Mouse (Mus musculus) common myeloid progenitor, adult 5-6 weeks (primary cell): Measurements from ENCODE around the gene Map9. TPM values are rescaled to one million over a fixed set of nuclear protein-coding genes. Genes with fewer than 3 reads are reported as not detected.
"Not testable (repeated sequence)": the region's sequence is repeated elsewhere in the genome, so short reads cannot be mapped to it uniquely, and the experiment has no call there.

Experiments used
- ATAC-seq: replicated peaks from 2 replicates; pipeline ENCODE4 v1.8.0; 2016; ENCODE audit warnings: low read depth, mild to moderate bottlenecking, moderate TSS enrichment, inconsistent platforms; ENCODE audit not compliant: poor library complexity, severe bottlenecking
- total RNA-seq: library from RNA; stranded (forward); fragments of 200-1000, 187-1606 nt; gene quantifications from 2 replicates; pipeline ENCODE4 v1.2.3, GENCODE M21; 2017

Gene Map9
- 1.1 and 33.4 TPM in 2 replicates for total RNA-seq

DNA sequence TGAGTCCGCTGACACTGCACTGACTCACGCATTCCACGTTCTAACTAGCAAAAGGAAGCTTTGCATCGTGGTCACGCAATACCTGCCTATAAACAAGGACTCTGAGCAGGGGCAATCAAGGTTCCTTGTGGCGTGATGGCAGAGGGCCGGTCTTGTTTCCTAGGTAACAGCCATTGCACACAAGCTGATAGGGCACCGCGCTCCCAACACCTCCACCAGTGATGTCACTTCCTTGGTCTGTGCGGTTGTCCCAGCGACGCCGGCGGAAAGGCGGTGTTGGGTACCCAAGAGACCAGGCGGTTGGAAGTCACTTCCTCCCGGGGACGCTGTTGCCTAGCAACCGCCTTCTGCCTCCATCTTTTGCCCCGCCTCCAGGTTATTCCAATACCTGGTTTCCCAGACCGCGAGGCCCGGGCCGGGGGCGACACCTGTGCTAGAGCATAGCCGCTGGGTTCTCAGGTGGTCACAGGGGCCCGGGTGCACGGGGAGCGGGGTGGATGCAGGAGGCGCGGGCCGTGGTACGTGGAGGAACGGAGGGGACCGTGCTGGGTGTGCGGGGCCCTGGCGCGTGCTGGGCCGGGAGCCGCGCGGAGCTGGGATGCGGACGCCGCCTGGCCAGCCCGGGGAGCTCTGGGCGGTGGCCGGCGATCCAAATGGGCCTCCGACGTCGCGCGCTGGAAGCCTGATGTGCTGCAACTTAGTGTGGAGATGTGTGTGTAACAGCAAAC lies at the start of gene Map9:
TSS of gene Map9 (plus strand) at position 248 of the 728 bp plus-strand sequence.
- peak; percentile 98 for ATAC-seq

- no peak for ATAC-seq
These were observed 42.1 kb upstream of the Map9 start for GRCm38 (mm10) chr3:82315728-82316127.

GRCm38 (mm10) chr3:82326736-82327135 lies 31.1 kb upstream of the Map9 start:
- not testable (repeated sequence) for ATAC-seq

DNA sequence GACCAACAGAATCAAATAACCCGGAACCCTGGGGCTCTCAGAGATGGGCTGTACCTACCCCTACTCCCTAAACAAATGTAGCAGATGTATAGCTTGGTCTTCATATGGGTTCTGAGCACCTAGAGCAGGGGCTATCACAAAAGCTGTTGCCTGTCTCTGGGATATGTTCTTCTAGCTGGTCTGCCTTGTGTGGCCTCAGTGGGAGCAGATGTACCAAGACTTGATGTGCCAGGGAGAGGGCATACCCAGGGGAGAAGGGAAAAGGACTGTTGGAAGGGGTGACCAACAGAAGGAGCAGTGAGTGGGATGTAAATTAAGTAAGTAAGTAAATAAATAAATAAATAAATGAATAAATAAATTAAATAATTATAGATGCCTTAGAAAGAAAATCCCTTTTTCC lies 25.8 kb upstream of the Map9 start:
- no peak for ATAC-seq

GRCm38 (mm10) chr3:82332536-82332935 lies 25.3 kb upstream of the Map9 start:
- no peak for ATAC-seq

DNA sequence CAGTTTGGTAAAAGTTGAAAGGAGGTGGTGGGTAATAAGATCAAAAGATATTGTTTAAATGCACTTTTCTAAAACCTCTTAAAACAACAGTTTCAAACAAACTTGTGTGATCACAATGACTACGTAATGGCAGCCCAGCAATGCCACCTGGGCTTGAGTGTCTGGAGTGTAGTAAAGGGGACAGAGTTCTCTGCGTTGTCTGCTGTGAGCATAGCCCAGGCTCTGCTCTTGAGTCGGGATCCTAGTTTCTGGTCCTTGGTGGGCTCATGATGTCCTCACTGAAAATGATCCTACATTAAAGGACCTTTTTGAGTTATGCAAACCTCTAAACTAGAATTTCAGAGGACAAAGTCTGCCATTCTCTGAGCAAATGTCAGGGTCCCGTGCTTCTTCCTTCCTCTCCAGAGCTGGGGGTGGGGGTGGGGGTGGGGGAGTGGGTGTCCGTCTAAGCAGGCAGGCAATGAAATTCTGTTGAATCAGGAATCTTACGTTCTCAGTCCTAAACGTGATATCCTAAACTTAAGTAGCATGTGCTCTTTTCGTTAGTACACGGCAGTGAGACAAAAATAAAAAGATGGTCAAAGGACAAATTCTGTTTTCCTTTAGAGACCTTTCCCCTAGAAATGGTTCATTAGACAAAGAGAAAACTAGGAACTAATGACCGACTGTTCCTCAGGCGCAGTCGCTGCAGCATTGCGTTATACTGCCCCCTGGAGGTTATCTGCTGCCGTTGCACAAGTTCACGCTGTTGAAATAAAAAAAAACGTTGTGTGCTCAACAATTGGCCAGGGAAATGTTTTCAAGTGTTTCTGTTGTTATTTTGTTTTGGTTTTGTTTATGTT lies 24.5 kb upstream of the Map9 start:
- ATAC-seq, result peak; percentile 98

DNA sequence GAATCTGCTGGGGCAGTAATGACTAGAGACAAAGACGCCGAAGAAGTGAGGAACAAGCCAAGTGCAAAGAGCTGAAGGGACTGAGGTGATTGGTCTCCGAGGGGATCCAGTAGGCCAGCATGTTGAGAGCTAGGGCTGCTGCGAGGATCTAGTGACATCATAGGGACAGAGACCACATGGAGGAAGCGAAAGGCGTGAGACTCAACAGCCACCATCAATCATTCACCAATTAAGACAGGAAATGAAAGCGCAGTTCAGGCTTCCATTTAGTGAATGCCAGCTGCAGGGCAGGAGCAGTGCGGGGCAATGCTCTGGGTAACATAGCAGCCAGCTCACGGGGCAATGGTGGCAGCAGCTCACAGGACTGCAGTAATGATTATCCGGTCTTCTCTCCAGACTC lies 17.7 kb upstream of the Map9 start:
- peak; percentile 98 for ATAC-seq

DNA sequence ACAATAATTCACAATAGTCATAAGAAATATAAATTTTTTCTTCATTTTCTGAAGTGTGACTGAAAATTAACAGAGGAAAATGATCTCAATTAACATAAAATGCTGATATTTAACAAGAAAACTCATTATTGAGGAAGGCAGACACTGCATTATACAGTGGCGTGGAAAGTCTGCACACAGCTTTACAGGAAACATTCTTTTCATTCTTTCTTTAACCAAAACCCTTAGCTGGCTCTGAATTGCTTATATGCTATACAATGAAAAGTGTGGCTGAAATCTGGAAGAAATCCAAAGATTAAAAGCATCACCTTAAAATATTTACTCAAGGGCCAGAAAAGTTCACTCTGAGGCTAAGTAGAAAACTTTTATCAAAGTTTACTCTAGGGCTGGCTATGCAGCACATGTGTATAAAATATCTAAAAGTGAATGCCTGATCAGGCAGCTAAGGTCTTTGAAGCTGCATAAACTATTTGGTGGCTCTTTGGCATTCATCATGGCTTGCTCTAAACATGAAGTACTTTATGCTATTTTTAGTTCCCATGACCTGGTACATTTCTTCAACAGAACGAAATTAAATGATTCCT lies 9.5 kb upstream of the Map9 start:
- no peak for ATAC-seq

- 0 out of 2 replicates have a peak, but pooled peaks have one; percentile 29 for ATAC-seq
These were observed 7.5 kb upstream of the Map9 start for GRCm38 (mm10) chr3:82350321-82350720.

DNA sequence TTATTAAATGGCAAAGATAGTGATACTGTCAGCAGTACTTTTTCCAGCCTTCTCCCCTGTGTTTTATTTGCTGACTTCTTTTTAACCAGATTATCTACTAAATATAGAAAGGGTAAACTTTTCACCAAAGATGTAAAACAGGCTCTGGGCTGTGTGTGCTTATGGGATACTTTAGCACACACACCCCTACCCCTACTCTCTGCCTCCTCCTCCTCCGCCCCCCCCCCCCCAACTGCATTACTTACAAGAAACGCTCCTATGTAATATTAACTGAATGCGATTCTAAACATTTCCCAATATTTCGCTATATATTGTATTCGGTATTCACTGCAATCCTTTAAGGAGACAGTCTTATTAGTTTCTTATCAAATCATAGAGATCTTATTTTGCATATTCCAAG lies 504 bp upstream of the Map9 start:
- ATAC-seq, result no peak

- no peak for ATAC-seq
These were observed 1.2 kb downstream of the Map9 start for GRCm38 (mm10) chr3:82359036-82359435.

DNA sequence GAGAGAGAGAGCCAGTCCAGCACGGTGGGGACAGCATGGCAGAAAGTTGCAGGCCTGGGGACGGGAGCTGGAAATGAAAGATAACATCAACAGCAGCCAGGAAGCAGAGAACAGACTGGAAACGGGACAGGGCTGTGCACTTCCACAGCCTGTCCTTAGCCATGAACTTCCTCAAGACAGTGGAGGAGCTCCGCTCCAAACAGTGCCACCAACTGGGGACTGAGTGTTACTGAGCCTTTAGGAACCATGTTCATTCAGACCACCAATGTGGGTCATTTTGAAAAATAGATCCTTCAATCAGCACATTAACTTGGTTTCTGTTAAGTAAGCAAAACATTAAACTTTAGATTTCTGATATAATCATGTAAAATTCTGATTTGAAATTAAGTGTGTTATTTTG lies 4.6 kb downstream of the Map9 start:
- ATAC-seq, result peak; percentile 68

- no peak for ATAC-seq
These were observed 6.7 kb downstream of the Map9 start for GRCm38 (mm10) chr3:82364505-82364904.

- peak; percentile 79 for ATAC-seq
These were observed 7.1 kb downstream of the Map9 start for GRCm38 (mm10) chr3:82364988-82365387.

DNA sequence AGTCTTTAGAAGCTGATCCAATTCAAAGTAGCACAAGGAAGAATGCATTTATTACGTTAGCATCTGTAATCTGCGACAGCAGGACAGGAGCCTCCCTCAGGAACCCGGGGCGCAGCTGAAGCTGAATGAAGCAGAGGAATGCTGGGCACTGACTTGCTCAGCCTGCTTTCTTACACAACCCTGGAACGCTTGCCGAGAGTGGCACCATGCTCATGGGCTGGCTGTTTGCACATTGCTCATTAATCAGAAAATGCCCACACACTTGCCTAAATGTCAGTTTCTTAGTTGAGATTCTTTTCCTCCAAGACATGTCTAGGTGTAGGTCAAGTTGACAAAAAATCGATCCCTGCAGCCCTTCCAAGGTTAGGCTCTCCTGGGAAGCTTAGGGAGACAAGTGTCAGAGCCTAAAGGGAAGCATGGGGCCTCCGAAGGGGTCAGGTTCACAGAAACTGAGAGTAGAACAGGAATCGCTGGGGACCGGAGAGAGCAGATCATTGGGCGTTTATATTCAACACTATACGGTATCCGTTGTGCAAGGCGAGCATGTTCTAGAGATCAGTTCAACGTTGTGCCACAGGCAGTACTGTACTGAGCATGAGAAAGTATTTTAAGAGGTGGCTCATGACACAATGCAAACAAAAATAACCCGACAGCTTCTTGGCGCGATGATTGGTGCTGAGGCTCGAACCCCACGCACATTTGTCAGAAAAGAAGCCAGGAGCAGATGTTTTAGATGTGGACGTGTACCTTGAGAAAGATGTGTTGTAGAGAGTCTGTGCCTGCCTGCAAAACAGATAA lies 11.4 kb downstream of the Map9 start:
- no peak for ATAC-seq

- ATAC-seq, result no peak
These were observed 12.7 kb downstream of the Map9 start for GRCm38 (mm10) chr3:82370439-82371011.

- ATAC-seq, result no peak
These were observed 19.1 kb downstream of the Map9 start for GRCm38 (mm10) chr3:82376965-82377364.

DNA sequence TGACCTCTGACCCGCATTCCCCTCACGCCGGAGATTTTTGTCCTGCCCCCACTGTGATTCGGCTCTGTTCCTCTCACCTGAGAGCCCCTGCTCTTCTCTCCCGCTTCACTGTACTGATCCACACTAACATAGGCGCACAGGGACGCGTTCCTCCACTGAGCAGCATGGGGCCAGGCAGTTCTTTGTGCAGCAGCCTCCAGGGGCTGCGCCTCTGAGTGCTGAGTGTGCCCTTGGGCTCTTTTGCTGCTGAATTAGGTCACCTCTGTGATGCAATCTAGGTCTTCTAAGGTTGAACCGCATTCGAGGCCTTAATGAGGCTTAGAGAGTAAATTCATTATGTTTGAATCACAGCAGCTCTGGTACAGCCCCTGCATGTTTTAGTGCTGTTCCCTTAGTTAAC lies 24.5 kb downstream of the Map9 start:
- ATAC-seq, result no peak

GRCm38 (mm10) chr3:82385091-82385490 lies 27.2 kb downstream of the Map9 start:
- ATAC-seq, result no peak

- ATAC-seq, result no peak
These were observed 48.0 kb downstream of the Map9 start for GRCm38 (mm10) chr3:82405830-82406229.
